Mouse (Mus musculus) CH12.LX (cell line): ENCODE data around the gene Cdh23.

Experiments
- EP300 ChIP-seq: IDR thresholded peaks from 2 replicates; pipeline ENCODE4 v1.6.1; 2011; ENCODE audit warnings: low read length, improper control_type of control experiment
- IRF4 ChIP-seq: IDR thresholded peaks from 2 replicates; pipeline ENCODE4 v1.6.1; 2014; ENCODE audit warnings: low read depth, mild to moderate bottlenecking, inconsistent platforms, low read length, improper control_type of control experiment
- KAT2A ChIP-seq: IDR thresholded peaks from 2 replicates; pipeline ENCODE4 v1.6.1; 2012; ENCODE audit warnings: low read length, improper control_type of control experiment, inconsistent platforms; ENCODE audit not compliant: insufficient replicate concordance
- MAZ ChIP-seq: IDR thresholded peaks from 2 replicates; pipeline ENCODE4 v1.6.1; 2012; ENCODE audit warnings: low read depth, mild to moderate bottlenecking, inconsistent platforms, low read length, improper control_type of control experiment, moderate library complexity
- POLR2A ChIP-seq: IDR thresholded peaks from 2 replicates; pipeline ENCODE4 v1.6.1; 2011; ENCODE audit warnings: low read depth, mild to moderate bottlenecking, improper control_type of control experiment, low read length
- SMC3 ChIP-seq: IDR thresholded peaks from 2 replicates; pipeline ENCODE4 v1.6.1; 2011; ENCODE audit warnings: low read depth, low read length, improper control_type of control experiment
- UBTF ChIP-seq: IDR thresholded peaks from 2 replicates; pipeline ENCODE4 v1.6.1; 2012; ENCODE audit warnings: low read depth, mild to moderate bottlenecking, inconsistent platforms, low read length, improper control_type of control experiment, moderate library complexity
- ZKSCAN1 ChIP-seq: IDR thresholded peaks from 2 replicates; pipeline ENCODE4 v1.6.1; 2012; ENCODE audit warnings: low read depth, inconsistent platforms, low read length, improper control_type of control experiment, borderline replicate concordance
- ZNF384 ChIP-seq: IDR thresholded peaks from 2 replicates; pipeline ENCODE4 v1.6.1; 2012; ENCODE audit warnings: low read depth, low read length, improper control_type of control experiment, inconsistent platforms

DNA sequence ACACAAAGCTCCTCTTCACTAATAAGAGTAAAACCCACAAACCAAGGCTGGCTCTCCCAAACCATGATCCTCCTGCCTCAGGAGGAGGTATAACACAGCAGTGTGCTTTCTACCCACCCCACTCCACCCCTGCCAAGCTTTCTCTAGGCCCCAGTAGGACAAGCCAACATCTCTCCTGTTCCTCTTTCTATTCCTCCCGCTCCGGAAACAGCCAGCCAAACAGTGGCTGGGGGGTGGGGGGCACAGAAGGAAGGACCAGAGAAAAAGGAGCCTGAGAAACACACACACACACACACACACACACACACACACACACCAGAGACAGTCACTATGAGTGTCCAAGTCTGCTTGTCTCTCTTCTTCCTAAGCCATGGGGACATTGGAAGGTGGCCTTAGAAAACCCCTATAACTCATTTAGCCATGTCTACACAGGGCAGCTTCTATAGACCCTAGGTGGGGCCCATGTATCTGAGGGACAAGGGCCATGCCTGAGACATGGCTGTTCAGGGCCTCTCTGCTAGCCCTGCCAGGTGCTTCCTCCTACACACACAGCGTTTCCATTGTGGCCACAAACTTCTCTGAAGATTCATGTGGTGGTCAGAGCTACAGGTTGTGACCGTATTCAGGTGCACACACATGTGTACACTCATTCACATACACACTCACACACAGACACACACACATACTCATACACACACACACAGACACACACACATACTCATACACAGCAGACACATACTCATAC, 43.5 kb upstream of the Cdh23 start:
- no peak for TF ChIP-seq KAT2A
- no peak; the same call in 1 of the 2 replicates for TF ChIP-seq ZNF384
- TF ChIP-seq POLR2A: no peak; the same call in 1 of the 2 replicates
- no peak for TF ChIP-seq ZKSCAN1
- peak; percentile 80 for TF ChIP-seq IRF4
- peak; percentile 64; the same call in 1 of the 2 replicates for TF ChIP-seq MAZ
- TF ChIP-seq EP300: peak; percentile 87
- no peak; the same call in 1 of the 2 replicates for TF ChIP-seq UBTF
- no peak for TF ChIP-seq SMC3
